Mouse (Mus musculus): ENCODE data around the gene Krtap14. TPM values are rescaled to one million over a fixed set of nuclear protein-coding genes. Genes with fewer than 3 reads are reported as not detected.

Krtap14 gene
- not detected for polyA plus RNA-seq (2015; fragmentation: Illumina TruSeq; extraction: RNeasy Lipid Tissue Mini Kit (QIAGEN cat#74804); ENCODE audit: low read depth, low replicate concordance)

GRCm38 (mm10) chr16:88826095-88826652, at the start of gene Krtap14:
TSS of gene Krtap14 (minus strand) at chr16:88826145.

DNA sequence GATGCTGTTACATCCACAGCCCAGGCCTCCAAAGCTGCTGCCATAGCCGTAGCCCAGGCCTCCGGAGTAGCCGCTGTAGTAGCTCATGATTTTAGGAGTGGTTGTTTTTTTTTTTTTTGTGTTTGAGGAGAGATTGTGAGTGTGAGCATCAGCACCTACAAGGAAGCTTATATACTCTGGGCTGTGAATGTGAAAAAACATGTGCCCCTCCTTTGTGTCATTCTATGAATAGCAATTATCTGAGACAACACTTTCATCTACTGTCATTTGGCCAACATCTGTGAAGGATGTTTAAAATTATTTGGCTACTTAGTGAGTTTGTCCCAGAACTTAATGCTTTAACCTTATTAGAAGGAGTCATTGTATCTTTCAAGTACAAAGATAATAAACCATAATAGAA, 48.2 kb upstream of the Krtap14 start, which contains the start of gene Krtap19-2:
Krtap19-2 (minus strand) TSS at position 101 of the 400 bp plus-strand sequence.

GRCm38 (mm10) chr16:88869311-88869710, 43.4 kb upstream of the Krtap14 start, which contains the start of gene Krtap19-1:
TSS of gene Krtap19-1 (minus strand) at chr16:88869411.

DNA sequence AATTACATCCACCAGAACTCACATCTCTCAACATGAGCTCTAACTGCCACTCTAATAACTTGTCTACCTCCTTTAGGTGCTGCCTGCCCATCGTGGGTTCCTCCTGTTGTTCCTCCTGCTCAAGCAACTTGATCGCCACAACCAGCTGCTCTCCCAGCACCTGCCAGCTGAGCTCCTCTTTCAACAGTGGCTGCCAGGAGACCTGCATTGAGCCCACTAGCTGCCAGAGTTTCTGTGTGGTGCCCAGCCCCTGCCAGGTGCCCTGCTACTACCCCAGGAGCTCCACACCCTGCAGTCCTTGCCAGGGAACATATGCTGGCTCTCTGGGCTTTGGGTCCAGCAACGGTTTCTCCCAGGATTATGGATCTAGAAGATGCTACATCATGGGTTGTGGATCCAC, 5.9 kb downstream of the Krtap14 start, which contains the start of gene Krtap15:
Krtap15 (plus strand) TSS at position 150 of the 400 bp plus-strand sequence.

DNA sequence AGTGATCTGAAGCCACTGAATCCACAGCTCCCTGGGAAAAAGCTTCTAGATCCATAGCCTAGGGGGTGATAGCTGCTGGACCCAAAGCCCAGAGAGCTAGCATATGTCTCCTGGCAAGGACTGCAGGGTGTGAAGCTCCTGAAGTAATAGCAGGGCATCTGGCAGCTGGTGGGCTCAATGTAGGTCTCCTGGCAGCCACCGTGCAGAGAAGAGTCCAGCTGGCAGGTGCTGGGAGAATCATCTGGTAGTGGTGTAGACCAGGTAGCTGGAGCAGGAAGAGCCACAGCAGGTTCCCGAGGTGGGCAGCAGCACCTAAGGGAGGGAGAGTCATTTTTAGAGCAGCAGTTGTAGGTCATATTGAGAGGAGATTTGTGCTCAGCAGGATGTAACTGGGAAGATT, 14.1 kb downstream of the Krtap14 start, which contains the start of gene Gm20741:
Gm20741 (minus strand) TSS at position 394 of the 400 bp plus-strand sequence.

DNA sequence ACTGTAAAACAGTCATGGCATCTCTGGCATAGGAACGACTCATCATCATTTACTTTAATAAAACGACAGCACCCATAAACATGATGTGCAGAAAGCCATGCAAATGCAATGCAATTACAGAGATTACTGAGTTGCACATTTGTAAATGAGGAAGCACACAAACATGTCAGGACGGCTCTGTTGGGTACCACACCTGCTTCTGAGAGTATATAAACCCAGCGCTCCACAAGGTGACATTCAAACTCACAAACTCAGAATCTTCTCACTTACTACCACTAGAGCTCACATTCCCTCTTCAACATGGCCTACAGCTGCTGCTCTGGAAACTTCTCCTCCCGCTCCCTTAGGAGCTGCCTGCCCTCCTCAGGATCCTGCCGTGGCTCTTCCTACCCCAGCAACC, 48.3 kb downstream of the Krtap14 start, which contains the start of gene Gm5965:
Gm5965 (plus strand) TSS at position 301 of the 400 bp plus-strand sequence.

GRCm38 (mm10) chr16:88774106-88774505, 51.8 kb downstream of the Krtap14 start, which contains the start of gene 2310057N15Rik:
TSS of gene 2310057N15Rik (minus strand) at chr16:88774206.

Other genes starting within 250 kb of the Krtap14 start
- gene Krtap24-1, start 213.9 kb downstream of the Krtap14 start, polyA plus RNA-seq (2015; fragmentation: Illumina TruSeq; extraction: RNeasy Lipid Tissue Mini Kit (QIAGEN cat#74804); ENCODE audit: low read depth, low replicate concordance): not detected
- not detected for gene 2310079G19Rik, start 198.5 kb downstream of the Krtap14 start, polyA plus RNA-seq (2015; fragmentation: Illumina TruSeq; extraction: RNeasy Lipid Tissue Mini Kit (QIAGEN cat#74804); ENCODE audit: low read depth, low replicate concordance)
- not detected for gene Krtap26-1, start 178.3 kb downstream of the Krtap14 start, polyA plus RNA-seq (2015; fragmentation: Illumina TruSeq; extraction: RNeasy Lipid Tissue Mini Kit (QIAGEN cat#74804); ENCODE audit: low read depth, low replicate concordance)
- gene Krtap27-1, start 154.5 kb downstream of the Krtap14 start, polyA plus RNA-seq (2015; fragmentation: Illumina TruSeq; extraction: RNeasy Lipid Tissue Mini Kit (QIAGEN cat#74804); ENCODE audit: low read depth, low replicate concordance): not detected
- gene 2310061N02Rik, start 118.2 kb downstream of the Krtap14 start, polyA plus RNA-seq (2015; fragmentation: Illumina TruSeq; extraction: RNeasy Lipid Tissue Mini Kit (QIAGEN cat#74804); ENCODE audit: low read depth, low replicate concordance): not detected
- gene Krtap13-1, start 97.3 kb downstream of the Krtap14 start, polyA plus RNA-seq (2015; fragmentation: Illumina TruSeq; extraction: RNeasy Lipid Tissue Mini Kit (QIAGEN cat#74804); ENCODE audit: low read depth, low replicate concordance): not detected
- gene Krtap13, start 74.5 kb downstream of the Krtap14 start, polyA plus RNA-seq (2015; fragmentation: Illumina TruSeq; extraction: RNeasy Lipid Tissue Mini Kit (QIAGEN cat#74804); ENCODE audit: low read depth, low replicate concordance): not detected
- gene 2310034C09Rik, start 67.3 kb downstream of the Krtap14 start, polyA plus RNA-seq (2015; fragmentation: Illumina TruSeq; extraction: RNeasy Lipid Tissue Mini Kit (QIAGEN cat#74804); ENCODE audit: low read depth, low replicate concordance): not detected
- not detected for gene 2310057N15Rik, start 51.9 kb downstream of the Krtap14 start, polyA plus RNA-seq (2015; fragmentation: Illumina TruSeq; extraction: RNeasy Lipid Tissue Mini Kit (QIAGEN cat#74804); ENCODE audit: low read depth, low replicate concordance)
- gene Gm5965, start 48.2 kb downstream of the Krtap14 start, polyA plus RNA-seq (2015; fragmentation: Illumina TruSeq; extraction: RNeasy Lipid Tissue Mini Kit (QIAGEN cat#74804); ENCODE audit: low read depth, low replicate concordance): not detected
- gene Gm20741, start 13.9 kb downstream of the Krtap14 start, polyA plus RNA-seq (2015; fragmentation: Illumina TruSeq; extraction: RNeasy Lipid Tissue Mini Kit (QIAGEN cat#74804); ENCODE audit: low read depth, low replicate concordance): not detected
- gene Krtap15, start 5.9 kb downstream of the Krtap14 start, polyA plus RNA-seq (2015; fragmentation: Illumina TruSeq; extraction: RNeasy Lipid Tissue Mini Kit (QIAGEN cat#74804); ENCODE audit: low read depth, low replicate concordance): not detected
- gene Krtap19-1, start 43.3 kb upstream of the Krtap14 start, polyA plus RNA-seq (2015; fragmentation: Illumina TruSeq; extraction: RNeasy Lipid Tissue Mini Kit (QIAGEN cat#74804); ENCODE audit: low read depth, low replicate concordance): not detected
- not detected for gene Krtap19-2, start 48.1 kb upstream of the Krtap14 start, polyA plus RNA-seq (2015; fragmentation: Illumina TruSeq; extraction: RNeasy Lipid Tissue Mini Kit (QIAGEN cat#74804); ENCODE audit: low read depth, low replicate concordance)
- not detected for gene Krtap19-3, start 51.9 kb upstream of the Krtap14 start, polyA plus RNA-seq (2015; fragmentation: Illumina TruSeq; extraction: RNeasy Lipid Tissue Mini Kit (QIAGEN cat#74804); ENCODE audit: low read depth, low replicate concordance)
- gene Krtap19-4, start 58.9 kb upstream of the Krtap14 start, polyA plus RNA-seq (2015; fragmentation: Illumina TruSeq; extraction: RNeasy Lipid Tissue Mini Kit (QIAGEN cat#74804); ENCODE audit: low read depth, low replicate concordance): not detected
- gene Krtap19-5, start 70.3 kb upstream of the Krtap14 start, polyA plus RNA-seq (2015; fragmentation: Illumina TruSeq; extraction: RNeasy Lipid Tissue Mini Kit (QIAGEN cat#74804); ENCODE audit: low read depth, low replicate concordance): not detected
- gene Krtap19-9b, start 106.1 kb upstream of the Krtap14 start, polyA plus RNA-seq (2015; fragmentation: Illumina TruSeq; extraction: RNeasy Lipid Tissue Mini Kit (QIAGEN cat#74804); ENCODE audit: low read depth, low replicate concordance): not detected
- not detected for gene Krtap16-3, start 136.7 kb upstream of the Krtap14 start, polyA plus RNA-seq (2015; fragmentation: Illumina TruSeq; extraction: RNeasy Lipid Tissue Mini Kit (QIAGEN cat#74804); ENCODE audit: low read depth, low replicate concordance)
- not detected for gene Krtap22-2, start 184.6 kb upstream of the Krtap14 start, polyA plus RNA-seq (2015; fragmentation: Illumina TruSeq; extraction: RNeasy Lipid Tissue Mini Kit (QIAGEN cat#74804); ENCODE audit: low read depth, low replicate concordance)
- gene Gm10229, start 189.1 kb upstream of the Krtap14 start, polyA plus RNA-seq (2015; fragmentation: Illumina TruSeq; extraction: RNeasy Lipid Tissue Mini Kit (QIAGEN cat#74804); ENCODE audit: low read depth, low replicate concordance): not detected
- not detected for gene Krtap6-1, start 205.6 kb upstream of the Krtap14 start, polyA plus RNA-seq (2015; fragmentation: Illumina TruSeq; extraction: RNeasy Lipid Tissue Mini Kit (QIAGEN cat#74804); ENCODE audit: low read depth, low replicate concordance)
- not detected for gene Gm10228, start 215.3 kb upstream of the Krtap14 start, polyA plus RNA-seq (2015; fragmentation: Illumina TruSeq; extraction: RNeasy Lipid Tissue Mini Kit (QIAGEN cat#74804); ENCODE audit: low read depth, low replicate concordance)
- not detected for gene Krtap6-5, start 221.7 kb upstream of the Krtap14 start, polyA plus RNA-seq (2015; fragmentation: Illumina TruSeq; extraction: RNeasy Lipid Tissue Mini Kit (QIAGEN cat#74804); ENCODE audit: low read depth, low replicate concordance)
- not detected for gene 1110025L11Rik, start 237.9 kb upstream of the Krtap14 start, polyA plus RNA-seq (2015; fragmentation: Illumina TruSeq; extraction: RNeasy Lipid Tissue Mini Kit (QIAGEN cat#74804); ENCODE audit: low read depth, low replicate concordance)

All from brain, adult 10 weeks (tissue).